Comparison of ENCODE assay signal across 23 mouse cellular contexts in genomic region chr2:18713071-18713470, GRCm38 (mm10). TPM values are rescaled to one million over a fixed set of nuclear protein-coding genes. Genes with fewer than 3 reads are reported as not detected.
DNase-seq lines count a peak whose midpoint lies in the region; TF ChIP-seq lines count a peak whose summit lies in the region.
"Had no signal": no experiment of that assay in that cellular context is flagged by ENCODE, and none has a peak within 500 bp of the region (broad histone marks: within the 10 kb centered on the region; RNA-seq: fewer than 3 reads in every experiment).

No protein-coding gene starts in this region.

- H3K4me1 ChIP-seq in heart, adult 2 months (ENCODE audit: control insufficient read depth, insufficient read depth, low read length): no peaks in the 10 kb centered on the region
- H3K4me1 ChIP-seq: hindbrain, embryonic 12.5 days; hindbrain, embryonic 15.5 days had no signal

- intact Hi-C loops in heart, adult 2 months (cut with DNase I): no loop called here

- no peak for TF ChIP-seq POLR2A in heart, adult 2 months (IDR thresholded peaks at IDR 0.05; ENCODE audit: insufficient read depth, low read depth, low read length)

- 69% methylated on average over 2 of the region's 2 CpGs for WGBS in heart, adult 2 months

- DNase-seq in heart, adult 11 months: peak; percentile 48
- DNase-seq in heart, adult 2 months: no peak
- peak; percentile 39 for DNase-seq in 3134 (ENCODE audit: extremely low read depth, insufficient read length, low spot score)
- DNase-seq in 416B (ENCODE audit: low read depth): peak; percentile 39
- DNase-seq in adipocyte (ENCODE audit: low spot score): peak; percentile 63
- no peak for DNase-seq in layer of hippocampus, postnatal 36 days
- DNase-seq in Muller cell, postnatal 12 days (ENCODE audit: inconsistent ontology term): no peak
- DNase-seq: adrenal gland, postnatal 10 days; adrenal gland, postnatal 36 days; B cell, adult 2 months; cerebellum, adult 18-20 months; cerebellum, adult 9-10 months; cerebellum, postnatal 14 days; gastrocnemius, postnatal 25 days had no signal

- H3K27ac ChIP-seq in heart, adult 2 months: no peak overlapping the region
- H3K27ac ChIP-seq: hindbrain, embryonic 12.5 days; hindbrain, embryonic 15.5 days had no signal

- no peak for TF ChIP-seq EP300 in heart, adult 2 months (IDR thresholded peaks at IDR 0.05; ENCODE audit: insufficient read depth, low read depth, low read length)

- TF ChIP-seq CTCF in heart, adult 2 months (IDR thresholded peaks at IDR 0.05): no peak

- no peaks in the 10 kb centered on the region for H3K36me3 ChIP-seq in heart, adult 2 months (ENCODE audit: control insufficient read depth, insufficient read depth, low read length)
- H3K36me3 ChIP-seq: G1E; hindbrain, embryonic 12.5 days; hindbrain, embryonic 15.5 days had no signal

- H3K4me3 ChIP-seq in heart, adult 2 months: no peak overlapping the region
- H3K4me3 ChIP-seq: hindbrain, embryonic 12.5 days; hindbrain, embryonic 15.5 days had no signal

- no peaks in the 10 kb centered on the region for H3K27me3 ChIP-seq in heart, adult 2 months (ENCODE audit: control insufficient read depth, insufficient read depth, low read length)
- H3K27me3 ChIP-seq: CH12.LX; hindbrain, embryonic 12.5 days; hindbrain, embryonic 15.5 days; Patski had no signal

- H3K79me2 ChIP-seq in heart, adult 2 months (replicated peaks; ENCODE audit: control insufficient read depth, insufficient read depth, low read length): no peaks in the 10 kb centered on the region

- H3K9ac ChIP-seq in heart, adult 2 months (ENCODE audit: low read depth, low read length): no peak overlapping the region
- H3K9ac ChIP-seq: hindbrain, embryonic 12.5 days; hindbrain, embryonic 15.5 days had no signal

RNA-seq across cellular contexts. Expression of gene Spag6, which starts 19.2 kb away (rescaled TPM):
- total RNA-seq in heart, adult 2 months (2021): under 1 TPM; 0.26 to 0.36 TPM
- polyA plus RNA-seq in heart, adult 2 months (2012; rRNA removed): 0.20 and 0.32 TPM in 2 replicates
- 1 to 10 TPM; 3.0 to 5.3 TPM for total RNA-seq in layer of hippocampus, postnatal 36 days (2021)
- total RNA-seq: hematopoietic stem cell, adult 5-6 weeks had no signal
- polyA plus RNA-seq: heart, embryonic 11.5 days; intestine, embryonic 14.5 days; intestine, postnatal 0 days had no signal

RNA-seq across cellular contexts. Expression of gene Bmi1, which starts 36.3 kb away (rescaled TPM):
- total RNA-seq in heart, adult 2 months (2021): 10 to 100 TPM; 59.2 to 70.6 TPM
- 22.3 and 54.4 TPM in 2 replicates for polyA plus RNA-seq in heart, adult 2 months (2012; rRNA removed)
- total RNA-seq in layer of hippocampus, postnatal 36 days (2021): 10 to 100 TPM; 58.4 to 67.5 TPM

RNA-seq across cellular contexts. Expression of gene Commd3, which starts 40.9 kb away (rescaled TPM):
- total RNA-seq in heart, adult 2 months (2021): 100 to 1,000 TPM in 1 of 2 experiments, 10 to 100 TPM in 1; 95.0 to 102 TPM
- polyA plus RNA-seq in heart, adult 2 months (2012; rRNA removed): 53.1 and 87.5 TPM in 2 replicates
- 100 to 1,000 TPM; 103 to 112 TPM for total RNA-seq in layer of hippocampus, postnatal 36 days (2021)

Comparison
In these comparisons a context has a peak if more than half of its experiments do, and no peak if none do; other contexts are left out.
1. DNase-seq: peak in heart, adult 11 months (single experiment), 3134 (single experiment), 416B (single experiment) and adipocyte (single experiment); none in heart, adult 2 months (0 of 2), layer of hippocampus, postnatal 36 days (0 of 2) and Muller cell, postnatal 12 days (single experiment).